Mouse (Mus musculus): ENCODE results near the gene Mrps33.

DNA sequence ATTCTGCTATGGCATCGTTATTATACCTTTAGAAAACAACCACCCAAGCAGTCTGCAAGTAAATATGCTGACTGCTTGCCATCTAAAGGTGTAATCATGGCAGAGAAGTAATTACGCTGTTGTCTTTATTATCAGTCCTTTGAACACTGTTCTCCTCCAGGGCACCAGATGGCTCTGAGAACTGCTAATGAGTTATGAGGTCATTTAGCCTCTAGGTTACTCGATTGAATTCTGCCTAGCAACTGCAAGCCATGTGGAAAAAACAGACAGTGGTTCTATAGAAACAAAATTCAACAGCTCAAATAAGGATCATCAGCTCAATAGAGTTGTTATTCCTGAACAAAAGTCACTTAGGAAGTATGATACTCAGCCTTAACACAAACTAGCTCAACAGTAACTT, 4.9 kb downstream of the Mrps33 start:
- TF ChIP-seq CTCF (IDR thresholded peaks at IDR 0.05; ENCODE audit: low read depth, low read length) (no peak), GATA1 (IDR thresholded peaks at IDR 0.05; ENCODE audit: borderline replicate concordance, low read length) (no peak), TAL1 (conservative IDR thresholded peaks at IDR 0.05; ENCODE audit: low read depth, low read length) (no peak), GATA2 (IDR thresholded peaks at IDR 0.05; ENCODE audit: borderline replicate concordance, low read depth, low read length) (no peak)

Data from G1E (cell line).